Mouse (Mus musculus): ENCODE measurements around the gene Gys1. TPM values are rescaled to one million over a fixed set of nuclear protein-coding genes. Genes with fewer than 3 reads are reported as not detected.

Gys1 gene
- polyA plus RNA-seq, 1 experiment from 2014 or later: 10.5 TPM

Small RNA genes within 50 kb of the gene (microRNA-seq; reads per million reads assigned to microRNA genes)
- not detected for gene Gm22133 (ENCODE audit: borderline number of aligned reads)

Other genes starting within 250 kb of the Gys1 start
- 0.20 and 0.37 TPM in 2 replicates for gene Ccdc155, start 230.0 kb upstream of the Gys1 start, polyA plus RNA-seq (2015; fragmentation: Nextera tagmentation; extraction: Ambion mirVana)
- gene Dkkl1, start 222.7 kb upstream of the Gys1 start, polyA plus RNA-seq (2015; fragmentation: Nextera tagmentation; extraction: Ambion mirVana): 5.1 and 7.6 TPM in 2 replicates
- gene Tead2, start 219.1 kb upstream of the Gys1 start, polyA plus RNA-seq (2015; fragmentation: Nextera tagmentation; extraction: Ambion mirVana): 4.8 and 5.1 TPM in 2 replicates
- 143 and 146 TPM in 2 replicates for gene Cd37, start 195.7 kb upstream of the Gys1 start, polyA plus RNA-seq (2015; fragmentation: Nextera tagmentation; extraction: Ambion mirVana)
- gene Slc6a16, start 193.8 kb upstream of the Gys1 start, polyA plus RNA-seq (2015; fragmentation: Nextera tagmentation; extraction: Ambion mirVana): 0.17 TPM in 1 of 2 replicates, not detected in the other
- 0.08 TPM in 1 of 2 replicates, not detected in the other for gene Slc6a21, start 157.3 kb upstream of the Gys1 start, polyA plus RNA-seq (2015; fragmentation: Nextera tagmentation; extraction: Ambion mirVana)
- gene Trpm4, start 101.1 kb upstream of the Gys1 start, polyA plus RNA-seq (2015; fragmentation: Nextera tagmentation; extraction: Ambion mirVana): 4.9 and 5.2 TPM in 2 replicates
- 0.08 and 0.09 TPM in 2 replicates for gene Hrc, start 99.6 kb upstream of the Gys1 start, polyA plus RNA-seq (2015; fragmentation: Nextera tagmentation; extraction: Ambion mirVana)
- 0.27 and 0.49 TPM in 2 replicates for gene Ppfia3, start 67.8 kb upstream of the Gys1 start, polyA plus RNA-seq (2015; fragmentation: Nextera tagmentation; extraction: Ambion mirVana)
- gene Lin7b, start 64.3 kb upstream of the Gys1 start, polyA plus RNA-seq (2015; fragmentation: Nextera tagmentation; extraction: Ambion mirVana): 0.49 and 0.79 TPM in 2 replicates
- 198 and 222 TPM in 2 replicates for gene Snrnp70, start 39.1 kb upstream of the Gys1 start, polyA plus RNA-seq (2015; fragmentation: Nextera tagmentation; extraction: Ambion mirVana)
- 0.14 and 0.34 TPM in 2 replicates for gene Kcna7, start 29.2 kb upstream of the Gys1 start, polyA plus RNA-seq (2015; fragmentation: Nextera tagmentation; extraction: Ambion mirVana)
- gene Ntf5, start 21.1 kb upstream of the Gys1 start, polyA plus RNA-seq (2015; fragmentation: Nextera tagmentation; extraction: Ambion mirVana): 3.9 and 4.2 TPM in 2 replicates
- not detected in 2 replicates for gene Lhb, start 14.0 kb upstream of the Gys1 start, polyA plus RNA-seq (2015; fragmentation: Nextera tagmentation; extraction: Ambion mirVana)
- gene Ruvbl2, start 3.3 kb downstream of the Gys1 start, polyA plus RNA-seq (2015; fragmentation: Nextera tagmentation; extraction: Ambion mirVana): 129 and 143 TPM in 2 replicates
- gene Ftl1, start 25.0 kb downstream of the Gys1 start, polyA plus RNA-seq (2015; fragmentation: Nextera tagmentation; extraction: Ambion mirVana): 3,702 and 3,772 TPM in 2 replicates
- gene Bax, start 32.1 kb downstream of the Gys1 start, polyA plus RNA-seq (2015; fragmentation: Nextera tagmentation; extraction: Ambion mirVana): 177 and 178 TPM in 2 replicates
- gene Tulp2, start 47.0 kb downstream of the Gys1 start, polyA plus RNA-seq (2015; fragmentation: Nextera tagmentation; extraction: Ambion mirVana): 2.6 and 2.8 TPM in 2 replicates
- gene Gm45808, start 52.0 kb downstream of the Gys1 start, polyA plus RNA-seq (2015; fragmentation: Nextera tagmentation; extraction: Ambion mirVana): not detected in 2 replicates
- gene Dhdh, start 54.0 kb downstream of the Gys1 start, polyA plus RNA-seq (2015; fragmentation: Nextera tagmentation; extraction: Ambion mirVana): 1.1 and 1.5 TPM in 2 replicates
- gene Nucb1, start 75.6 kb downstream of the Gys1 start, polyA plus RNA-seq (2015; fragmentation: Nextera tagmentation; extraction: Ambion mirVana): 110 and 111 TPM in 2 replicates
- 16.2 and 17.2 TPM in 2 replicates for gene Ppp1r15a, start 91.4 kb downstream of the Gys1 start, polyA plus RNA-seq (2015; fragmentation: Nextera tagmentation; extraction: Ambion mirVana)
- gene Plekha4, start 91.5 kb downstream of the Gys1 start, polyA plus RNA-seq (2015; fragmentation: Nextera tagmentation; extraction: Ambion mirVana): 3.3 and 4.6 TPM in 2 replicates
- gene Hsd17b14, start 120.0 kb downstream of the Gys1 start, polyA plus RNA-seq (2015; fragmentation: Nextera tagmentation; extraction: Ambion mirVana): 1.1 and 1.2 TPM in 2 replicates
- gene Bcat2, start 135.3 kb downstream of the Gys1 start, polyA plus RNA-seq (2015; fragmentation: Nextera tagmentation; extraction: Ambion mirVana): 86.5 and 87.3 TPM in 2 replicates
- 17.5 and 20.5 TPM in 2 replicates for gene Fgf21, start 180.6 kb downstream of the Gys1 start, polyA plus RNA-seq (2015; fragmentation: Nextera tagmentation; extraction: Ambion mirVana)
- 1.4 and 3.2 TPM in 2 replicates for gene Fut1, start 182.4 kb downstream of the Gys1 start, polyA plus RNA-seq (2015; fragmentation: Nextera tagmentation; extraction: Ambion mirVana)
- gene Izumo1, start 187.0 kb downstream of the Gys1 start, polyA plus RNA-seq (2015; fragmentation: Nextera tagmentation; extraction: Ambion mirVana): 0.08 and 0.16 TPM in 2 replicates
- gene Rasip1, start 192.6 kb downstream of the Gys1 start, polyA plus RNA-seq (2015; fragmentation: Nextera tagmentation; extraction: Ambion mirVana): 2.9 and 4.4 TPM in 2 replicates
- gene Mamstr, start 205.1 kb downstream of the Gys1 start, polyA plus RNA-seq (2015; fragmentation: Nextera tagmentation; extraction: Ambion mirVana): 1.6 and 1.9 TPM in 2 replicates
- 0.44 and 0.52 TPM in 2 replicates for gene Fut2, start 231.6 kb downstream of the Gys1 start, polyA plus RNA-seq (2015; fragmentation: Nextera tagmentation; extraction: Ambion mirVana)
- gene Ntn5, start 249.2 kb downstream of the Gys1 start, polyA plus RNA-seq (2015; fragmentation: Nextera tagmentation; extraction: Ambion mirVana): 0.73 and 0.76 TPM in 2 replicates

All from thymus, postnatal 0 days (tissue).